Mouse (Mus musculus) right cerebral cortex, postnatal 36 days (tissue): ENCODE measurements around the gene Gm20920.
"Not testable (repeated sequence)": the region's sequence is repeated elsewhere in the genome, so short reads cannot be mapped to it uniquely, and the experiment has no call there.

Source experiments
- DNase-seq, 2 experiments: peaks; one replicate each; pipeline ENCODE4 v3.0.0; 2022; ENCODE audit warnings: low spot score in 2 of 2, mixed read lengths in 1 of 2

Gm20920 gene

DNA sequence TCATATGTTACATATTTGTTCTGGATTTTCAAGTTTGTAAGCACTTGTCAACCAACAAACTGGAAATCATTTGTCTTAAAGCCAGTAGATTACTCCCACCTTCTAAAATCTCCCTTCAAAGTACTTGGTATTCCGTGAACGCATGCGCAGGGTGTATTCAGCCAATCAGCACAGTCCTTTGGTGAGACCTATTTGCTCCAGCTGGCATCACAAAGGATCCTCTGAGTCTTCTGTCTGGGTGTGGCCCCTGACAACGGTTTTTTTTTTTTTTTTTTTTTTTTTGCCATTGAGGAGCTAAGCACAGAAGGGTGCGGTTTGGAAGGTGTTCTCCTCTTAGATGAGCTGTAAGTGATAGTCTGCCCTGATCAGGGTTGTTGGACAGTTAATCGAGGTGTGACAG lies at the start of gene Gm20920:
Gm20920 (plus strand) TSS at position 301 of the 400 bp plus-strand sequence.
- not testable (repeated sequence) for DNase-seq
